Mouse (Mus musculus) hindbrain, embryonic 12.5 days (tissue): Measurements from ENCODE around the gene Adipor2. TPM values are rescaled to one million over a fixed set of nuclear protein-coding genes. Genes with fewer than 3 reads are reported as not detected.
"Not testable (repeated sequence)": the region's sequence is repeated elsewhere in the genome, so short reads cannot be mapped to it uniquely, and the experiment has no call there.

Experiments
- ATAC-seq: fragments of 200-750 bp; cut with Nextera tagmentation; 2 replicates; pipeline ENCODE4 v1.8.0; 2017; ENCODE audit warnings: moderate TSS enrichment; ENCODE audit not compliant: low FRiP score
- H3K27ac ChIP-seq: fragments of 300-500 bp; sonication (generic); 2 replicates; pipeline ENCODE4 v1.5.1; 2016; ENCODE audit warnings: mild to moderate bottlenecking
- H3K27me3 ChIP-seq: fragments of 300-500 bp; sonication (generic); 2 replicates; pipeline ENCODE4 v1.6.1; 2016; ENCODE audit warnings: mild to moderate bottlenecking
- H3K36me3 ChIP-seq: fragments of 300-500 bp; sonication (generic); 2 replicates; pipeline ENCODE4 v1.6.1; 2016; ENCODE audit warnings: mild to moderate bottlenecking
- H3K4me1 ChIP-seq: fragments of 300-500 bp; sonication (generic); 2 replicates; pipeline ENCODE4 v1.6.1; 2016
- H3K4me2 ChIP-seq: fragments of 300-500 bp; sonication (generic); replicated peaks from 2 replicates; pipeline ENCODE4 v1.6.1; 2016; ENCODE audit warnings: mild to moderate bottlenecking
- H3K4me3 ChIP-seq: fragments of 300-500 bp; sonication (generic); 2 replicates; pipeline ENCODE4 v1.5.1; 2016; ENCODE audit warnings: mild to moderate bottlenecking
- H3K9ac ChIP-seq: fragments of 300-500 bp; sonication (generic); 2 replicates; pipeline ENCODE4 v1.6.1; 2016; ENCODE audit warnings: mild to moderate bottlenecking, moderate library complexity
- H3K9me3 ChIP-seq: fragments of 300-500 bp; sonication (generic); replicated peaks from 2 replicates; pipeline ENCODE4 v1.6.1; 2016; ENCODE audit warnings: mild to moderate bottlenecking
- WGBS: fragments of 180-500 bp; shearing (Covaris S2); methylation state at CpG from one replicate; pipeline ENCODE4 v1.1.7; 2016; 5-methylcytosine and 5-hydroxymethylcytosine counted together
- polyA plus RNA-seq: library from polyadenylated mRNA; unstranded; fragments of >200 nt; fragmentation: Nextera tagmentation; extraction: Ambion mirVana; gene quantifications from 2 replicates; pipeline ENCODE4 v1.2.1, GENCODE M21; 2016

Adipor2 gene
- polyA plus RNA-seq, 1 experiment from 2014 or later, result 37.0 TPM

DNA sequence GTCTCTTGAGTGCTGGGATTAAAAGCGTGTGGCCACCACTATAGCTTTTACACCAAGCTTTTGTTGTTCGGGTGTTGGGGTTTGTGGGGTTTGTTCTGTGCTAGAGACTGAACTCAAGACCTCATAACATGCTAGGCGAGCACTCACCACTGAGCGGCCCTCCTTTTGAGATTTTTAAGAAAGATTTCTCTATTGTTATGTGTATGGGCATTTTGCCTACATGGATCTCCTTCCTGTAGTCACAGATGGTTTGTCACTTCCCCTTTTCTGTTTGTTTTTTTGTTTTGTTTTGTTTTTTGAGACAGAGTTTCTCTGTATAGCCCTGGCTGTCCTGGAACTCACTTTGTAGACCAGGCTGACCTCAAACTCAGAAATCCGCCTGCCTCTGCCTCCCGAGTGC lies 57.3 kb downstream of the Adipor2 start:
- H3K4me3 ChIP-seq, H3K27me3 ChIP-seq, H3K4me1 ChIP-seq, ATAC-seq, H3K4me2 ChIP-seq, H3K9me3 ChIP-seq, H3K9ac ChIP-seq, H3K27ac ChIP-seq: not testable (repeated sequence)
- peaks cover 65% of the 10 kb centered on the region for H3K36me3 ChIP-seq
- WGBS, result 89% methylated on average over 6 of the region's 6 CpGs

- 84% methylated on average over 8 of the region's 8 CpGs for WGBS
- H3K36me3 ChIP-seq, result peaks cover 69% of the 10 kb centered on the region
- ATAC-seq, result no peak
Observed at GRCm38 (mm10) chr6:119358020-119358571, 59.4 kb downstream of the Adipor2 start.

GRCm38 (mm10) chr6:119352501-119352900 lies 65.0 kb downstream of the Adipor2 start:
- no peak overlapping the region for H3K9ac ChIP-seq
- no peak overlapping the region for H3K4me2 ChIP-seq
- H3K4me3 ChIP-seq, result no peak overlapping the region
- no peaks in the 10 kb centered on the region for H3K9me3 ChIP-seq
- H3K4me1 ChIP-seq, result no peaks in the 10 kb centered on the region
- H3K36me3 ChIP-seq, result peaks cover 35% of the 10 kb centered on the region
- no peak for ATAC-seq
- no peaks in the 10 kb centered on the region for H3K27me3 ChIP-seq
- no peak overlapping the region for H3K27ac ChIP-seq
- 87% methylated on average over 6 of the region's 6 CpGs for WGBS

More at GRCm38 (mm10) chr6:119358020-119358571, 59.4 kb downstream of the Adipor2 start:
- H3K4me3 ChIP-seq, result no peak overlapping the region
- no peak overlapping the region for H3K4me2 ChIP-seq
- no peaks in the 10 kb centered on the region for H3K9me3 ChIP-seq
- H3K27me3 ChIP-seq, result no peaks in the 10 kb centered on the region
- no peak overlapping the region for H3K9ac ChIP-seq
- no peak overlapping the region for H3K27ac ChIP-seq
- H3K4me1 ChIP-seq, result no peaks in the 10 kb centered on the region

GRCm38 (mm10) chr6:119351656-119352055 lies 65.8 kb downstream of the Adipor2 start:
- Histone ChIP-seq H3K27me3 (no peaks in the 10 kb centered on the region), H3K9me3 (no peaks in the 10 kb centered on the region), H3K4me2 (no peak overlapping the region), H3K4me3 (no peak overlapping the region), H3K9ac (no peak overlapping the region), H3K27ac (no peak overlapping the region), H3K36me3 (peaks cover 29% of the 10 kb centered on the region), H3K4me1 (no peaks in the 10 kb centered on the region)
- 85% methylated on average over 8 of the region's 8 CpGs for WGBS
- ATAC-seq, result no peak

GRCm38 (mm10) chr6:119350703-119351198 lies 66.8 kb downstream of the Adipor2 start:
- Histone ChIP-seq H3K4me1 (no peaks in the 10 kb centered on the region), H3K9ac (no peak overlapping the region), H3K4me2 (no peak overlapping the region), H3K27ac (no peak overlapping the region), H3K27me3 (no peaks in the 10 kb centered on the region), H3K36me3 (peaks cover 25% of the 10 kb centered on the region), H3K4me3 (no peak overlapping the region), H3K9me3 (no peaks in the 10 kb centered on the region)
- WGBS, result 89% methylated on average over 9 of the region's 9 CpGs
- no peak for ATAC-seq

DNA sequence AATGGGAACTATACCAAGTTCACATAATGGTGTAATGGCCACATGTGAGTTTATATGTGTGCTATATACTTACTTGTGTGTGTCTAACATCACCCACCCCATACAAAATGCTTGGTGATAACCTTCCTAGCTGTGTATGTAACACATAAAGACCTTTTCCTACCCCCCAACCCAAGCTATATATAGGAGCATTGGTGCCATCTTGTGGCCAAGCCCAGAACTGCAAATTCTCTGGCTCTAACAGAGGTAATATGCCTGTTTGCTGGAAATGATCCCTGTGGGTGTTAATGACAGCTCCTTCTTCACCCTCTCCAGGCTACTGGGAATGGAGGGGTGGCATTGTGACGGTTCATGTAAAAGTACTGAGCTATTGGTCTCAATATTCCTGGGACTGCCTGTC lies 69.3 kb downstream of the Adipor2 start:
- no peaks in the 10 kb centered on the region for H3K9me3 ChIP-seq
- no peak overlapping the region for H3K27ac ChIP-seq
- H3K4me1 ChIP-seq, result no peaks in the 10 kb centered on the region
- peaks cover 2% of the 10 kb centered on the region; the same call in 1 of the 2 replicates for H3K36me3 ChIP-seq
- ATAC-seq, result peak; percentile 42; the same call in 1 of the 2 replicates
- H3K4me2 ChIP-seq, result no peak overlapping the region
- WGBS, result 5% methylated on average over 1 of the region's 1 CpGs
- no peaks in the 10 kb centered on the region for H3K27me3 ChIP-seq
- H3K4me3 ChIP-seq, result no peak overlapping the region
- no peak overlapping the region for H3K9ac ChIP-seq

DNA sequence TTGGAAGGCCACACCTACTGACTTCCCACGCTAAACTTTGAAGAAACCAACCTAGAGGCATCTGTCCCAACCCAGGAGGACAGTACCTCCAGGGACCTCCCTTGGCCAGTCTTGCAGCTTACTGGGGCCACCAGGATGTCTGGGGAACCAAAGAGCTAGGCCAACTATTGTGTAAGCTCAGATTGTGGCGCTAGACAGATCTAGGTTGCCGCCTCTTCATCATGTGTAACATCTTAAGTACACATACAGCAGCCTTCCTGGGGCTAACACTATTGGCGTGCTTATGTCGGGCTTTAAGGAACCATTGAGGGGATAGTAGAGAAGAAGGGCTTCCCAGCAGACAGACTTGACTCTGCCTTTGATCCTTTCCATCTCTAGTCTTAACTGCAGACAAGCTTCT lies 69.7 kb downstream of the Adipor2 start:
- Histone ChIP-seq H3K4me1 (no peaks in the 10 kb centered on the region), H3K4me2 (no peak overlapping the region), H3K27ac (no peak overlapping the region), H3K27me3 (no peaks in the 10 kb centered on the region), H3K36me3 (no peaks in the 10 kb centered on the region), H3K9ac (no peak overlapping the region), H3K4me3 (no peak overlapping the region), H3K9me3 (no peaks in the 10 kb centered on the region)
- WGBS, result 76% methylated on average over 5 of the region's 5 CpGs
- no peak for ATAC-seq

GRCm38 (mm10) chr6:119346257-119346656 lies 71.2 kb downstream of the Adipor2 start:
- H3K27ac ChIP-seq, result no peak overlapping the region
- no peaks in the 10 kb centered on the region for H3K4me1 ChIP-seq
- H3K9ac ChIP-seq, result no peak overlapping the region
- no peak overlapping the region for H3K4me2 ChIP-seq
- H3K36me3 ChIP-seq, result no peaks in the 10 kb centered on the region
- WGBS, result 72% methylated on average over 10 of the region's 10 CpGs
- no peak for ATAC-seq
- H3K4me3 ChIP-seq, result no peak overlapping the region
- no peaks in the 10 kb centered on the region for H3K9me3 ChIP-seq
- H3K27me3 ChIP-seq, result no peaks in the 10 kb centered on the region

DNA sequence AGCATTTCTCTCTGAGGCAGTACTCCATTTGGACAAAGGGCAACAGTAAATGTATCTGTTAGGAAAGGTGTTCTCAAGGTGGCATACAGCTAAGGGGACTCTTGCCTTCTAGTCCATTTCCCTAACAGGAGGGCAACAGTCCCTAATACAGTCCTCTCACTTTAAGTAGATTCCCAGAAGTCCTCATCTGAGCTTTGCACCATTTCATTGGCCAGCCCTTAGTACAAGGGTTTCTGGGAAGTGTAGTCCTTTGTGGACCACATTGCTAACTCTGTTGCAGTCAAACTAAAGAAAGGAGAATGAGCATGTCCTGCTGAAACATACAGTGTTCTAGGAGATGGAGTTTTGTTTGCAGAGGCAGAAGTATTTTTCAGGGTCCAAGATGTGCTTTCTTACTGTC lies 76.1 kb downstream of the Adipor2 start:
- Histone ChIP-seq H3K4me2 (no peak overlapping the region), H3K4me1 (peaks cover 4% of the 10 kb centered on the region; the same call in 1 of the 2 replicates), H3K36me3 (no peaks in the 10 kb centered on the region), H3K9me3 (no peaks in the 10 kb centered on the region), H3K27ac (no peak overlapping the region), H3K27me3 (no peaks in the 10 kb centered on the region), H3K9ac (no peak overlapping the region), H3K4me3 (no peak overlapping the region)
- peak; percentile 88 for ATAC-seq

GRCm38 (mm10) chr6:119338121-119338912 lies 79.2 kb downstream of the Adipor2 start:
- Histone ChIP-seq H3K9ac (no peak overlapping the region), H3K4me2 (no peak overlapping the region), H3K4me3 (no peak overlapping the region), H3K9me3 (no peaks in the 10 kb centered on the region), H3K27me3 (peaks cover 9% of the 10 kb centered on the region; the same call in 1 of the 2 replicates), H3K36me3 (no peaks in the 10 kb centered on the region), H3K4me1 (peaks cover 9% of the 10 kb centered on the region; the same call in 1 of the 2 replicates), H3K27ac (no peak overlapping the region)
- no peak for ATAC-seq
- WGBS, result 28% methylated on average over 10 of the region's 11 CpGs

DNA sequence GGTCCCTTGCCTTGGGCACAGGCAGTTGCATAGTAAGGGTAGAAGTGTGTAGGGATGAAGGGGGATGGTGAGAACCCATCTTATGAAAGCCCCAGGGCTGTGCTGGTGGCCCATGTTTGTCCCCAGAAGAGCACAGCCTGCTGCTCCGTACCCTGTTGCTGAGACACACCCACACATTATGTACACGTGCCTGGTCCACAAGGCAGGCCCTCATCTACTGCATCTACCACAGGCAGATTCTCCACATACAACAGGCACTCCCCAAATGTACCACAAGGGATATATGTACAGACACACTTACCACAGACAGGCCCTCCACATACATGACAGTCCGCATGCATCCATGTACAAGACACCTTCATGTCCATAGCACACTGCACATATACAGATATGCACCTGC lies 80.2 kb downstream of the Adipor2 start:
- no peak overlapping the region for H3K27ac ChIP-seq
- WGBS, result 70% methylated on average over 3 of the region's 3 CpGs
- H3K36me3 ChIP-seq, result no peaks in the 10 kb centered on the region
- no peak overlapping the region for H3K4me3 ChIP-seq
- H3K9ac ChIP-seq, result no peak overlapping the region
- no peak for ATAC-seq
- peaks cover 10% of the 10 kb centered on the region; the same call in 1 of the 2 replicates for H3K4me1 ChIP-seq
- H3K27me3 ChIP-seq, result peaks cover 15% of the 10 kb centered on the region
- H3K4me2 ChIP-seq, result no peak overlapping the region
- no peaks in the 10 kb centered on the region for H3K9me3 ChIP-seq

GRCm38 (mm10) chr6:119336124-119336523 lies 81.4 kb downstream of the Adipor2 start:
- Histone ChIP-seq H3K9ac (no peak overlapping the region), H3K36me3 (no peaks in the 10 kb centered on the region), H3K4me2 (no peak overlapping the region), H3K4me1 (peaks cover 12% of the 10 kb centered on the region; the same call in 1 of the 2 replicates), H3K9me3 (no peaks in the 10 kb centered on the region), H3K4me3 (no peak overlapping the region), H3K27me3 (peaks cover 26% of the 10 kb centered on the region), H3K27ac (no peak overlapping the region)
- no peak for ATAC-seq
- 74% methylated on average over 7 of the region's 7 CpGs for WGBS
